Mouse (Mus musculus) spleen, adult 2 months (tissue): ENCODE data around the gene Slc2a8.

ENCODE experiments used
- CTCF ChIP-seq: fragments of 200-500 bp; IDR thresholded peaks from 2 replicates; pipeline ENCODE4 v1.5.1; 2011; ENCODE audit warnings: mild to moderate bottlenecking, inconsistent platforms; ENCODE audit not compliant: insufficient read depth, insufficient read length, insufficient replicate concordance; ENCODE audit errors: extremely low read depth
- POLR2A ChIP-seq: fragments of 200-500 bp; IDR thresholded peaks from 2 replicates; pipeline ENCODE4 v1.6.1; 2011; ENCODE audit warnings: low read depth, low read length, inconsistent platforms

GRCm38 (mm10) chr2:32979675-32980074, 2.2 kb downstream of the Slc2a8 start:
- TF ChIP-seq POLR2A (no peak), CTCF (no peak)
